Mouse (Mus musculus) cerebellum, adult 11 months (tissue): ENCODE results near the gene Vars.
"Not testable (repeated sequence)": the region's sequence is repeated elsewhere in the genome, so short reads cannot be mapped to it uniquely, and the experiment has no call there.

Experiments used
- DNase-seq: peaks from one replicate; pipeline ENCODE4 v3.0.0; 2022

The Vars gene

DNA sequence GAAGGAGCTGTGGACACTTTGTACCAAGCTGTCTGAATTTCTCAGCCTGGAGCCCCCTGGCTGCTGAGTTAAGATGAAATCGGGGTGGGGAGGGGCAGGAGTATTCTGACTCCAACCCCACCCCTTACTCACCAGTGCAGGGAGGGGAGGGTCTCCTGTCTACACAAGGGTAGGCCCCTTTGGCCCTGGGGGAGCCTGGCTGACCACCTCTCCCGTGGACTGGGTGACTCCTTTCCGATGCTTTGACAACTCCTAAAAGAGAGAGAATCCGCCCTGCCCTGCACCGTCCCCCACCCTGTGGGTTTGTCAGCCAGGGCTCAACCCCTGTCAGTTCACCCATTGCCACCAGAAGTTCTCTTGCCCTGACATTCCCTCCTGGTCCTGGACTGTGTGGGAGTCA, 25.4 kb downstream of the Vars start:
- DNase-seq: no peak

- no peak for DNase-seq
Measured at GRCm38 (mm10) chr17:35027277-35028068, 26.7 kb downstream of the Vars start, which contains the start of gene Sapcd1. Sapcd1 (minus strand) TSS chr17:35028016.

DNA sequence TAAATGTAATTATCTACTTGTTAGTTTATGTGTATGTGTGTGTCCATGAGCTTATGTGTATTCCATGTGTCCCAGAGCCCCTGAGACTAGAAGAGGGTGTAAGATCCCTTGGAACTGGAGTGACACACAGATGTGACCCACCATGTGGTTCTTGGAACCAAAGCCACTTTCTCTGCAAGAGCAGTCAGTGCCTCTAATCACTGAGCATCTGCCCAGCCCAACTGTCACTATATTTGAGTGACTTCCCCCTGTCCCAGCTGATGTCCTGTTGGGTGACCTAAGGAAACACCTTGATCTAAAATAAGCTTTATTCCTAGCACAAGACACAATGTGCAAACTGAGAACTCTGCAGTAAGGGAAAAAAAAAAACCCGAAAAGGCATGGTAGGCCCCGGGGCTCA, 27.5 kb downstream of the Vars start:
- no peak for DNase-seq

GRCm38 (mm10) chr17:35029691-35030532, 29.1 kb downstream of the Vars start:
- no peak for DNase-seq

DNA sequence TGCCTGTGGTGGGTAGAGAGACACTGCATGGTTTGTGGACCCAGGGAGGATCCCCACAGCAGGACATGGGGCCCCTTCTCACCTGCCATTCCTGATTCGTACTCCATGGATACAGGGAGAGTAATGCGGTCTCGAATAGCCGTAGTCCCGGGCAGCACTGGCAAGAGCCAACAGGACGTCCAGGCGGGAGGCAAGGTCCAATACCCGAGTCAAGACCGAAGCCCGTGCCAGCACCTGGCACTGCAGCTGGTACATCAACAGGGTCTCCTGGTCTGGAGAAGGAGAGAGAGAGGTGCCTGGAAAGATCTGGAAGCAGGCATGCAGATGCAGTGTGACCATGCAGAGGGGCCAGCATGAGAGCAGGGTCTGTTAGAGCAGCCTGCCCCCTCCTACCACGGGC, 30.5 kb downstream of the Vars start:
- no peak for DNase-seq

- DNase-seq: no peak
Measured at GRCm38 (mm10) chr17:35031880-35032279, 31.1 kb downstream of the Vars start.

GRCm38 (mm10) chr17:35032323-35032870, 31.6 kb downstream of the Vars start:
- no peak for DNase-seq

- DNase-seq: not testable (repeated sequence)
Measured at GRCm38 (mm10) chr17:35033703-35034102, 32.9 kb downstream of the Vars start.

DNA sequence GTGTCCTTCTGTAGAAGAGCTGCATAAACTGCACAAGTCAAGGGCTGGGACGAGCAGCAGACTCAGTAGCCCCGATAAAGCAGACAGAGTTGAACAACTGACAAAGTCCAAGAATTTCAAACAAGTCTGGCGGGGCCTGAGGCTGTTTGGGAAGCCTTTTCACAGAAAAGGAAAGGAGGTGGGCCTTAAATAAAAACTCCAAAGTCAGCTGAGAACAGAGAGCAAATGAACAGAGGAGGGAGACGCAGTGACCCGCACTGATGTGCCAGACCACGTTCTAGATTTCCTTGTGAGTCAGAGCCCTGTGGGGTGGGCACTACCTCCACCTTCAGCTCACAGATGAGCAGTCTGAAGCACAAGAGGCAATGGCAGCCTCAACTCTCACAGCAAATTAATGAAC, 34.1 kb downstream of the Vars start:
- no peak for DNase-seq

DNA sequence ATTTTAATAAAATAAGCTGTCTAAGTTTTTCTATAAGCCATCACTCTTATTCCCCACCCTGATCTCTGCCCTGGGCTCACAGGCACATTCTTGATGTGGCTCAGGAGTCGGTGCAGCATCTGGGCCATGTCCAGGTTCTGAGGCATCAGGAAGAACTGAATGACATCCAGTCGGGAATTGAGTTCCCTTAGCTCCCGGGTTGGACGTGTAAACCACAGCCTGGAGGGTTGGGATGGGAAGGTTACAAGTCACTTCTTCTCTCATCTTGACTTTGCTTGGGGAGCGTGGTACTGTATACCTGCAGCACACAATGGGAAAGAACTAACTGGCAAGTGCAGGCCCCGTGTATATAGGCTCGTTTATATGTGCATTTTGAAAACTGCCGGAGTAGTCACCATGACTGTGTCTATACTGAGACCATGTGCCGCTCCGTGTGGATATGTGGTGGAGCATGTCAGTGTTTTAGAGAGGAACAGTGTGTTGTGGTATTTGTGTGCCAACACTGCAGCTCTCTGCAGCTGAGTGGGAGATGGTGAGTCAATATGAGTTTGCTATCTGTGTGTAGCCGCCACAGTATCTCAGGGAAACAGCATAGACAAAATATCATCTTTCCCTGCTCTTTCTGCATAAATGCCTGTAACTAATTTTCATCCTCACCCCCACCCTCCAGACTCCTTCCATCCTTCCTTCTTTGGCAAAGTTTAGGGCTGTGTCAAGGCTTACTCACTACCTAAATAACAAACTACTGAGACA, 38.5 kb downstream of the Vars start:
- no peak for DNase-seq

- DNase-seq: no peak
Measured at GRCm38 (mm10) chr17:35043794-35044193, 43.0 kb downstream of the Vars start.

GRCm38 (mm10) chr17:35044904-35045806, 44.4 kb downstream of the Vars start:
- DNase-seq: no peak

DNA sequence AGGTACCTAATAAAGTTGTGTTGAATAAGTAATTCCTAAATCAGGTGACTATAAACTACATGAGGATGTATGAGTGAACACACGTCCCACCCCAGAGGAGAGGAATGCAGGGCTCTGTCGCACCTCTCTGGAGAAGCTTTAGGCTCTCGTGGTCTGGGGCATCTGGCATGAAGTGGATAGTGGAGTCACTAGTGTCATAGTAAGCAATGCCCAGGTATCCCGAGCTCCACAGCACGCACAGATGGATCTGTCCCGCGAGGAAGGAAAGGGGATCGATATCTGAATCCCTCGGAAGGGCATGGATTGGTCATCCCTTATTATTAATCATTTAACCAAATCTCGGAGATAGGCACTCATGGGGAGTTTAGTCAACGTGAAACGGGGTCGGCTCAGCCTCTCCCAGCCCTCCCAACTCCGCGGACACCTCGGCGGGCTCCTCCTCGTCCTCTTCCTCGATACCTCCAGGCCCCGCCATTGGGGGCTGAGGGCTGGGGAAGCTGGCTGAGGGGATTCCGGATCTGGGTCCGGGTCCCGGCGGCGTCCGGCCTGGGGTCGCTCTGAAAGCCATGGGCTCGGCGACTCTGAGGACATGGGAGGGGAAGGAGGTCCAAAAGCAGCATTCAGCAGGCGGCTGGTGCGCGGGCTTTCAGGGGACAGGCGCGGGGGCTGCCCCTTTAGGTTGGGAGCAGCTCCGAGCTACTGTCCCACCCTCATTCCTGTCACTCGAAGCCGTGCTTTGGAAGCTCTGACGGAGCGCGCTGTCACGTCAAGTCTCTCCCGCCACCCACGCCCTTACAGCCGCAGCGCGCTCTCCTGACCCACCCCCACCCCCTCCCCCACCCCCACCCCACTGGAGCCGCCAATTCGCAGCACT, 45.3 kb downstream of the Vars start:
- peak; percentile 40 for DNase-seq

GRCm38 (mm10) chr17:35046681-35047455, 46.1 kb downstream of the Vars start, which contains the start of gene Msh5:
Msh5 (minus strand) TSS chr17:35046745.
- peak; percentile 94 for DNase-seq

DNA sequence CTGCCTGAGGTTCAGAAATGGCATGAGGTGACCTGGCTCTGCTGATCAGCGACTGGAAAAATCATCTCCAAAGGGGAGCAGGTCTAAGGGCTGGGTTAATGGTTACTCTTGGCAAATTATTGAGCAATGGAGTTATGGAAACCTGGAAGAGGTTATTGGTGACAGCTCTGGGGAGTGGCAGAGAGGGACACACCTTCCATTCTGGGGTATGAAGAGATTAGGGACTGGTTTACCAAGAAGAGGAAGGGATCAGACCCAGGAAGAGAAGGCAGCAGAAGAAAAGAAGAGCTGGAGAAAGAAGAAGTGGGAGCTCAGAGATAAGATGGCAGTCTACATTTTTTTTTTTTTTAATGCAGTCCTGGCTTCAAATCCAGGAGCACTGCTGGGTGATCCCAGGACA, 46.9 kb downstream of the Vars start:
- no peak for DNase-seq

DNA sequence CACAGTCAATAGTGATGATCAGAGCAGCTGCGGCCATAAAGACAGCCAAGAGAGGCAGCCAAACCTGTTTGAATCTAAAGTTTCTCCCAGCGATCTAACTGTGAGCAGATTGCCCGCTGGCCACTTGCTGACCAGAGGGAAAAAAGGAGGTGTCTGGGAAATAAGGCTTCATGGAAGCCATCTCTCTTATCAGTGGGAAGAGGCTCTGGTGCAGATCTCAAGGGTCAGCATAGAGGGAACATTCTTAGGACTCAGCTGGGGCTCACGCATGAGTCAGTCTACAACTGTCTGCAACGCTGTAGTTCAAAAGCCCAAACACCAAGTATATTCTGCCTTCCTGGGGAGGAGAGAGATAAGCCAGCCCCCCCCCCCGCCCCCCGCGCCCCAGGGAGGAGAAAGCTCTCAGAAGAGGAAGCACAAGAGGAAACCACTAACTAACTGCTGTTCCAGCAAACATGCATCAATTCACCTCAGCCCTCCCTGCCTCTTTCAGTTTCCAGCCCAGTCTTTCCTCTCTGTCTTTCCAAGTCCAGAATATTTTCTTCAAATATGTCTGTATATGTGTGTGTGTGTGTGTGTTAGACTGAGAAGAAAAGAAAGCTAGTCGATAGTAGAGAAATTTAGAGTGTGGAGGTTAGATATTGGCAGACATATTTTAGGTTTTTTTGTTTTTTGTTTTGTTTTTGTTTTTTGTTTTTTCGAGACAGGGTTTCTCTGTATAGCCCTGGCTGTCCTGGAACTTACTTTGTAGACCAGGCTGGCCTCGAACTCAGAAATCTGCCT, 47.6 kb downstream of the Vars start:
- no peak for DNase-seq

- DNase-seq: no peak
Measured at GRCm38 (mm10) chr17:35048932-35049440, 48.2 kb downstream of the Vars start.

GRCm38 (mm10) chr17:35049561-35050016, 48.8 kb downstream of the Vars start, which contains the start of gene Clic1:
Clic1 (plus strand) TSS chr17:35049966.
- DNase-seq: no peak
